Mouse (Mus musculus) cerebellum, adult 2 months (tissue): ENCODE measurements at regions not wholly inside any gene's neighbourhood (a gene's known extent, or its start where the extent isn't known, plus 50 kb on each side); places are given as distances from the start of the nearest gene placed in this dataset.

Source experiments
- CTCF ChIP-seq: fragments of 200-500 bp; IDR thresholded peaks from 2 replicates; pipeline ENCODE4 v1.5.1; 2011; ENCODE audit warnings: low read depth, mild to moderate bottlenecking, control low read depth, low read length, moderate library complexity, borderline replicate concordance; ENCODE audit not compliant: insufficient read depth
- POLR2A ChIP-seq: fragments of 200-500 bp; IDR thresholded peaks from 2 replicates; pipeline ENCODE4 v1.6.1; 2011; ENCODE audit warnings: low read length, control low read depth, borderline replicate concordance; ENCODE audit not compliant: insufficient read depth

- no peak for TF ChIP-seq POLR2A
- TF ChIP-seq CTCF, result no peak
Observed at GRCm38 (mm10) chr14:86056991-86057390, 1084.0 kb downstream of the Diaph3 start.
